Mouse (Mus musculus) stomach, embryonic 16.5 days (tissue): ENCODE measurements at regions not wholly inside any gene's neighbourhood (a gene's known extent, or its start where the extent isn't known, plus 50 kb on each side); places are given as distances from the start of the nearest gene placed in this dataset.

ENCODE experiments used
- ATAC-seq: fragments of 200-750 bp; cut with Nextera tagmentation; 2 replicates; pipeline ENCODE4 v1.8.0; 2017; ENCODE audit warnings: moderate number of reproducible peaks, moderate TSS enrichment; ENCODE audit not compliant: insufficient read depth, low FRiP score
- H3K27ac ChIP-seq: fragments of 300-500 bp; sonication (generic); 2 replicates; pipeline ENCODE4 v1.5.1; 2014; ENCODE audit warnings: low read length
- H3K27me3 ChIP-seq: fragments of 300-500 bp; sonication (generic); 2 replicates; pipeline ENCODE4 v1.6.1; 2014; ENCODE audit warnings: low read length, control low read depth, mixed read lengths; ENCODE audit not compliant: control insufficient read depth, insufficient read depth
- H3K36me3 ChIP-seq: fragments of 300-500 bp; sonication (generic); 2 replicates; pipeline ENCODE4 v1.6.1; 2014; ENCODE audit warnings: low read length; ENCODE audit not compliant: control insufficient read depth, insufficient read depth
- H3K4me1 ChIP-seq: fragments of 300-500 bp; sonication (generic); 2 replicates; pipeline ENCODE4 v1.6.1; 2014; ENCODE audit warnings: low read length, control low read depth, mixed read lengths; ENCODE audit not compliant: control insufficient read depth, insufficient read depth
- H3K4me2 ChIP-seq: fragments of 300-500 bp; sonication (generic); 2 replicates; pipeline ENCODE4 v1.6.1; 2014; ENCODE audit warnings: low read depth, low read length, mixed read lengths
- H3K4me3 ChIP-seq: fragments of 300-500 bp; sonication (generic); replicated peaks from 2 replicates; pipeline ENCODE4 v1.5.1; 2014; ENCODE audit warnings: mild to moderate bottlenecking, low read length
- H3K9ac ChIP-seq: fragments of 300-500 bp; sonication (generic); 2 replicates; pipeline ENCODE4 v1.6.1; 2014; ENCODE audit warnings: low read length
- H3K9me3 ChIP-seq: fragments of 300-500 bp; sonication (generic); replicated peaks from 2 replicates; pipeline ENCODE4 v1.6.1; 2016; ENCODE audit warnings: low read length, control low read depth; ENCODE audit not compliant: control insufficient read depth
- WGBS: fragments of 180-500 bp; shearing (Covaris S2); extraction: QIAGEN DNeasy Blood & Tissue Kit; methylation state at CpG from one replicate; pipeline ENCODE4 v1.1.7; 2014; 5-methylcytosine and 5-hydroxymethylcytosine counted together

- Histone ChIP-seq H3K27me3 (no peaks in the 10 kb centered on the region), H3K4me3 (no peak overlapping the region), H3K27ac (no peak overlapping the region), H3K9ac (no peak overlapping the region), H3K36me3 (no peaks in the 10 kb centered on the region), H3K4me2 (no peak overlapping the region), H3K9me3 (no peaks in the 10 kb centered on the region), H3K4me1 (no peaks in the 10 kb centered on the region)
- 90% methylated on average over 8 of the region's 8 CpGs for WGBS
- no peak for ATAC-seq
Measured at GRCm38 (mm10) chr2:105485286-105485685, 86.2 kb upstream of the Rcn1 start.

- 66% methylated on average over 13 of the region's 13 CpGs for WGBS
- Histone ChIP-seq H3K4me1 (no peaks in the 10 kb centered on the region), H3K4me3 (no peak overlapping the region), H3K9ac (no peak overlapping the region), H3K36me3 (no peaks in the 10 kb centered on the region), H3K4me2 (no peak overlapping the region), H3K27ac (no peak overlapping the region), H3K9me3 (peaks cover 3% of the 10 kb centered on the region; the same call in 1 of the 2 replicates), H3K27me3 (no peaks in the 10 kb centered on the region)
- ATAC-seq: no peak
Measured at GRCm38 (mm10) chr2:105495796-105496195, 96.7 kb upstream of the Rcn1 start.

GRCm38 (mm10) chr2:105504197-105504596, 105.1 kb upstream of the Rcn1 start:
- Histone ChIP-seq H3K36me3 (no peaks in the 10 kb centered on the region), H3K27ac (no peak overlapping the region), H3K4me2 (no peak overlapping the region), H3K9ac (no peak overlapping the region), H3K4me1 (no peaks in the 10 kb centered on the region), H3K4me3 (no peak overlapping the region), H3K9me3 (no peaks in the 10 kb centered on the region), H3K27me3 (no peaks in the 10 kb centered on the region)
- no peak for ATAC-seq
- 44% methylated on average over 2 of the region's 2 CpGs for WGBS

GRCm38 (mm10) chr2:105505554-105505953, 106.4 kb upstream of the Rcn1 start:
- no peak for ATAC-seq
- Histone ChIP-seq H3K27ac (no peak overlapping the region), H3K9ac (no peak overlapping the region), H3K4me2 (no peak overlapping the region), H3K4me3 (no peak overlapping the region), H3K36me3 (no peaks in the 10 kb centered on the region), H3K4me1 (no peaks in the 10 kb centered on the region), H3K27me3 (no peaks in the 10 kb centered on the region), H3K9me3 (no peaks in the 10 kb centered on the region)
- 81% methylated on average over 4 of the region's 4 CpGs for WGBS

- Histone ChIP-seq H3K9ac (no peak overlapping the region), H3K4me1 (no peaks in the 10 kb centered on the region), H3K4me2 (no peak overlapping the region), H3K27me3 (no peaks in the 10 kb centered on the region), H3K36me3 (no peaks in the 10 kb centered on the region), H3K9me3 (no peaks in the 10 kb centered on the region), H3K4me3 (no peak overlapping the region), H3K27ac (no peak overlapping the region)
- WGBS: 29% methylated on average over 4 of the region's 4 CpGs
- ATAC-seq: no peak
Measured at GRCm38 (mm10) chr2:105507160-105507559, 108.0 kb upstream of the Rcn1 start.

GRCm38 (mm10) chr2:105510816-105511215, 111.7 kb upstream of the Rcn1 start:
- WGBS: 85% methylated on average over 4 of the region's 4 CpGs
- Histone ChIP-seq H3K36me3 (no peaks in the 10 kb centered on the region), H3K27me3 (no peaks in the 10 kb centered on the region), H3K4me1 (no peaks in the 10 kb centered on the region), H3K4me3 (no peak overlapping the region), H3K9me3 (no peaks in the 10 kb centered on the region), H3K27ac (no peak overlapping the region), H3K9ac (no peak overlapping the region), H3K4me2 (no peak overlapping the region)
- ATAC-seq: no peak

GRCm38 (mm10) chr2:105511690-105512089, 112.6 kb upstream of the Rcn1 start:
- WGBS: 66% methylated on average over 4 of the region's 4 CpGs
- no peak overlapping the region for H3K4me3 ChIP-seq
- H3K27me3 ChIP-seq: no peaks in the 10 kb centered on the region
- no peaks in the 10 kb centered on the region for H3K36me3 ChIP-seq
- no peak overlapping the region for H3K9ac ChIP-seq
- H3K4me1 ChIP-seq: no peaks in the 10 kb centered on the region
- H3K4me2 ChIP-seq: no peak overlapping the region
- no peak overlapping the region for H3K27ac ChIP-seq
- H3K9me3 ChIP-seq: no peaks in the 10 kb centered on the region
- ATAC-seq: no peak

GRCm38 (mm10) chr2:105514226-105514625, 115.1 kb upstream of the Rcn1 start:
- no peaks in the 10 kb centered on the region for H3K4me1 ChIP-seq
- H3K27ac ChIP-seq: no peak overlapping the region
- WGBS: 75% methylated on average over 1 of the region's 1 CpGs
- H3K36me3 ChIP-seq: no peaks in the 10 kb centered on the region
- no peak overlapping the region for H3K4me2 ChIP-seq
- no peaks in the 10 kb centered on the region for H3K27me3 ChIP-seq
- no peak overlapping the region for H3K4me3 ChIP-seq
- H3K9me3 ChIP-seq: no peaks in the 10 kb centered on the region
- no peak overlapping the region for H3K9ac ChIP-seq
- ATAC-seq: no peak

GRCm38 (mm10) chr2:105514881-105515280, 115.8 kb upstream of the Rcn1 start:
- no peak overlapping the region for H3K27ac ChIP-seq
- ATAC-seq: no peak
- 75% methylated on average over 3 of the region's 3 CpGs for WGBS
- no peaks in the 10 kb centered on the region for H3K27me3 ChIP-seq
- H3K9ac ChIP-seq: no peak overlapping the region
- H3K4me3 ChIP-seq: no peak overlapping the region
- H3K36me3 ChIP-seq: no peaks in the 10 kb centered on the region
- no peak overlapping the region for H3K4me2 ChIP-seq
- H3K9me3 ChIP-seq: no peaks in the 10 kb centered on the region
- H3K4me1 ChIP-seq: no peaks in the 10 kb centered on the region

- Histone ChIP-seq H3K9ac (no peak overlapping the region), H3K4me2 (no peak overlapping the region), H3K4me1 (no peaks in the 10 kb centered on the region), H3K4me3 (no peak overlapping the region), H3K36me3 (no peaks in the 10 kb centered on the region), H3K27ac (no peak overlapping the region), H3K9me3 (no peaks in the 10 kb centered on the region), H3K27me3 (no peaks in the 10 kb centered on the region)
- WGBS: 86% methylated on average over 3 of the region's 3 CpGs
- no peak for ATAC-seq
Measured at GRCm38 (mm10) chr2:105515326-105515725, 116.2 kb upstream of the Rcn1 start.
